Mouse (Mus musculus): ENCODE data around the gene Me3.
A peak's percentile ranks its signal among the peaks of the same experiment; 100 is the strongest.

Gene Me3

DNA sequence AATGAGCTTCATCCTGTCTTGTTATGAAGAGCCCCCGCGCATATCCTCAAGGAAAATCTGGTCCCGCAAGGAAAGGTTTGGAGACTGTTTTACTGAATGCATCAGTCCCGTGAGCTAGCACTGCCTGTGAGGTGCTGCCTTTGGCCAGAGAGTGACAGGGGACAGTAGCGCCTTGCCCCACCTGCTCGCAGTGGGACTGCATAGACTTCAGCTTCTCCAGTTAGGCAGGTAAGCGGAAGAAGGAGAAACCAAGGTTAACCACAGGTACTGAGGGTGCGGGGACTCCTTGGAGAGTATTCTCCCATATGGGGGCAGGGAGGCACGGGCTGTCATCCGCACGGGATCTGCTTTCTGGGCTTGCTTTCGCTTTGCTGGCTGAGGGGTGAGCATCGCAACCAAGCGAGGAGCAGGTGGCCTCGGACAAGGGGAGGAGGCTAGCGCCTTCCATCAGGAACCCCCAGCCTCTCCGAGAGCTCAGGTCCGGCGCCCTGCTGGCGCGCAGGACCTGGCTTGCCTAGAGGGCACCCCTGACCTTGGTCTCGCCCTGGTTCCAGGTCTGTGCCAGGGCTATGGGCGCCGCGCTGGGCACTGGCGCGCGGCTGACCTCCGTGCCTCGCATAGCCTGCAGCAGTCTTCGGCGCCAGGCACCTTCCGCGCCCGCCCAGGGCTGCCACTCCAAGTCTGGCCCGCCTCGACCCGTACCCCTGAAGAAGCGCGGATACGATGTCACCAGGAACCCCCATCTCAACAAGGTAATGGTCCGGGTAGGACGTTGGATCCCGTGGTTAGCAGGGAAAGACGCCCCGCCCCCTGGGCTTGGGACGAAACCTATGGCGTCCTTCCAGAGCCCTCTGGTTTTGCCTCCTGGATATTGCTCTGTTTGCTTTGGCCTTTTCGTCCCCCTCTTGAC is at the start of gene Me3:
Gene Me3, plus strand, starts transcription at position 51 of the 910 bp plus-strand sequence.
- peak; percentile 34 for DNase-seq (ENCODE audit: low spot score)

DNA sequence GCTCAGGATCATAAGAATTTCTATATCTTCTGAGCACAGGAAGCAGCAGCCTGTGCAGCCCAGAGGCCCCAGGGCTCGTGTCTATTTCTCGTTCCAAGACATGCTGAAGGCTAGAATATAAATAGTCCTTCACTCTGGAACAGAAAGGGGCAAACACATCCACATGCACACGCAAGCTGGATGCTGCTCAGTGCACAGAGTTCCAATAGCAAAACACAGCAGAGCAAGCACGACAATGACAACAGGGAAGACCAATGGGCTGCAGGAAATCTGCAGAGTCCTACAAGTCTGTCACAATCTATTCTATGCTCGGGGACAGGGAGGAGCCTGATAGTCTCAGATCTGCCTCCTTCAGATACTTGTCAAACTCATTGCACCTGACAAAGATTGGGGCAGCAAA is 42.2 kb upstream of the Me3 start:
- DNase-seq (ENCODE audit: low spot score) = no peak

DNA sequence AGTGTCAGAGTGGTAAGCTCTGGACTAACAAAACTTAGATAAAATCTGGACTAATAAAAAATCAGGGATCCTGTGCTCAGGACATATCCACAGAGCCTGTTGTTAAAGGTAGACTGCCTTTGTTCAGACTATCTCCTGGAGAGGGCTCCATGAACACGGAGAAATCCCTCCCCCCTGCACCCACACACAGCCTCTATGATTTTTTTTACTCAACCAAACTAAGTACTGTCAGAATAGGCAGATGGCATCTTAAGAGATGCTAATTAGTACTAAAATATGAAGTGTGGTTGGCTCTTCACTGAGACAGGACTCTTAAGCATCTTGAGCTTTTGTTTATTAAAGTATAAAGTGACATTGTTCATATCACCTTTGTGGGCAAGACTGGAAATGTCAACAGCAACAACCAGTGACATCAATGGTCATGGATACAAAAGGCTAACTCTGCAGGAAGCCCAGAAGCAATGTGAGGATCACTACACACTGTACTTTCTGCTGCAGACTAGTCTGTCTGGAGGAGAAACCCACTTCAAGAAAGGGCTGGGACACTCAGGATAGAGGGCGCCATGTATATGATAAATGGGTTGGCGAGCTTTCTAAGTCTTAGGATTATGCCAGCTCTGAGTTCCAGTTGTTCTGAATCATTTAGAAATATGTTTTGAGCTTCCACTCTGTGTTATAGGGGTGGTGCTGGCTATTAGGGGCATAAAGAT is 41.5 kb upstream of the Me3 start:
- DNase-seq (ENCODE audit: low spot score) = no peak

DNA sequence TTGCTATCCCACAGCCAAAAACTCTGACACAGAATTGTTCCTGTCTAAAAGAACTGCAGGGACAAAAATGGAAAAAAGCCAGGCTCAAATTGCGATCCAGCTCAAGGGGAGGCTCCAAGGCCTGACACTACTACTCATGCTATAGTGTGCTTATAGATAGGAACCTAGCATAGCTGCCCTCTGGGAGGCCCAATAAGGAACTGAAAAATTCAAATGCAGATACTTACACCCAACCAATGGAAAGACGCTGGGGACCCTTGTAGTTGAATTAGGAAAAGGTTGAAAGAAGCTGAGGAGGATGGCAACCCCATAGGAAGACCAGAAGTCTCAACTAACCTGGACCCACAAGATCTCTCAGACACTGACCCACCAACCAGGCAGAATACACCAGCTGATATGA is 36.4 kb upstream of the Me3 start:
- no peak for DNase-seq (ENCODE audit: low spot score)

DNA sequence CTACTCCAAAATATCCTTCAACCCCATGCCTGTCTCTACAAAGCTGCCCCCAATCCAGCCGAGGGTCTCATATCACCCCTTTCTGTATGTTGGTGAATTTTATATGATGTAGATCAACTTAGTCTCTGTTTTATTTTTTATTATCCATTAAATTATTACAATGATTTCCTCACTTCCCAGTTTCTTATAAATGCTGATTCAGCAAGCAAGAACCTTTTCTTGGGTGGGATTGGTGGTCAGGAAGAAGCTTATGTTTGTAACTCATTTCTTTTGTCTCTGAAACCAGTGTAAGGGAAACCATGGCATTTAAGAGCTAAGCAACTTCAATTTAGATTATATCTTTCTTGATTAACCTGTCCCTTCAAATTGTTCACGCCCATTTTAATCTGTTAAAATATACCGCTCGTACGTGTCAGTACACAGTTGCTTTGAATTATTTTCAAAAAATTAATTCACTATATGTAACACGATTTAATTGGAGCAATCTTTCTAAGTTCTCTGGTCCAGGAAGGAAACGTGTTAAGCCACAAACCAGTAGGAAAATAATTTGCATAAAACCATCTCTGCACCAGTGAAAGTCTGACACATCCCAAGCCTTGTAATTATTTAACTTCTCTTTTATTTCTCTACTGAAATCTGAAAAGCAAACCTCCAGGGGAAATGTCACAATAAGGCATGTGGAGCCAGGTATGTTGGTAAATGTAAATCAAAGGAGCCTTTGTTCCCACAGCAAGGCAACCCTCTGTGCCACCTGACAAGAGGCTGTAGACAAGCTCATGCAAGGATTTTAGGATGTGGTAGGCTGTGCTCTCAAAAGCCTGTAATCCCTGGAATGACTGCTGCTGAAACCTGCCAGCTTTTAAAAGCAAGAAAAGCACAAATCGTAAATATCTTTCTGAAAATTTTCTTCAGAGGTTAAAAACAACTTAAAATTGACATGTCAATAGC is 26.3 kb upstream of the Me3 start:
- no peak for DNase-seq (ENCODE audit: low spot score)

DNA sequence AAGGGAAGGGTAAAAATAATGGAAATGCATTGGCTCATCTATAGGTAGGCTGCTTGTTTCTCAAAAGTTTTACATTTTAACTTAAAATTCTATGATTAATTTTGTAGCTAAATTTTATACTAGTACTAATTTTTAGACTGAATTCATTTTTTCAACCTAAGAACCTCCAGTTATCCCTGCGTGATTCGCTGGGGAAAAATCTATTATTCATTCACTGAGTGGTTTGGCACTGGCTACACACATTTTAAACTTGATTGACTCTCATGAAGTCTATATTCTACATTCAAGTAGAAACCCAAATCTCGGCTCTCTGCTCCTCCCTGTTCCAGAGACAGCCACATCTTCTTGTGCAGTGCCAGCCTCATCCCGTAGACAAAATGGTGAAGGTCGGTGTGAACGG is 24.9 kb upstream of the Me3 start:
- DNase-seq (ENCODE audit: low spot score) = no peak

DNA sequence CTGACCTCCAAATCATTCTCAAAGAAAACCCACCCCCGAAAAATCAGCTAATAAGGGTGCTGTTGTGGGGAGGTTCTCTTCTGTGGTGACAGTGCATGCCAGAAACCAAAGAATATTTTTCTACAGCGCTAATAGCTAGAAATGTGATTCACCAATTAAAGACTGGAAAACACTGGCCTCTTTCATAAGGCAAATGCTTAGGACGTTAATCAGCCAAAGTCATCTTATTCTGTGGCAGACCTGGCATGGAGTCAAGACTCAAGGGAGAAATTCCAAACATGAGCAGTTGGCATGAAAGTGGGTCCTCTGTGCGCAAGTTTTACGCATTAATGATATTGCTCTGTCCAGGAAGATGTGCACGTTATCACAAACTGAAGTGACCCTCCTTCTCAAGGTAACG is 21.0 kb upstream of the Me3 start:
- DNase-seq (ENCODE audit: low spot score) = no peak

DNA sequence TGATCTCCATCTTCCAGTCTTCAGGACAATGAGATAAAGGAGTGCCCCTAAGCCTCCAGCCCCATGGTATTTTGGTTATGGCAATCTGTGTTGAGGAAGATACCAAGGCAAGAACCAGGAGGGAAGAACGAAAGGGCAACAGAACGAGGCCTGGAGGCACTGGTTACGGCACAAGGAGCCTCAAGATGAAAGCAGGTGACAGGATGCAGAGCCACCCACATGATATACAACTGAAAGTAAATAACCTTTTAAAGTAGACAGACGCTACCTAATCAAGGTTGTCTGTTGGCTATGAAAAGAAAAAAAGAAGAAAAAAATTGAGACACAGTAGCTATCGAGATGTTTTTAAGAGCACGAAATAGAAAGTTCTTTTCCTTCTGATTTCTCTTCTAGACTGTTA is 16.0 kb upstream of the Me3 start:
- no peak for DNase-seq (ENCODE audit: low spot score)

DNA sequence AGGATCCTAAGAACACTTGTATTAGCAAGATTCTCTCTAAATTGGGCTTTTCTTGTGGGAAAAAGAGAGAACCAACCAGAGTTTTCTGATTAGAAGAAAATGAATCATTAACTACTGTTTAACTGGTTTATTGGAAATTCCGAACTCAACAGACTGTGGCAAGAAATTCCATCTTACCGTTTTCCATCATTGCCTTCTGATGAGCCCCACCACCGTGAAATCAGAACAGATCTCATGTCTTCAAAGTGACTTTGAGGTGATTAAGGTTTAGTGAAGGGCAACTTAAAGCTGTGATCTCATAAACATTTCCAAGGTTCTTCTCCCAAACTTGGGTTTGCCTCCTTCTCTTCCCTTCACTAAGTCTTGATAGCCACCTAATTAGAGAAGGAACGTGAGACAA is 8.9 kb upstream of the Me3 start:
- DNase-seq (ENCODE audit: low spot score) = no peak

DNA sequence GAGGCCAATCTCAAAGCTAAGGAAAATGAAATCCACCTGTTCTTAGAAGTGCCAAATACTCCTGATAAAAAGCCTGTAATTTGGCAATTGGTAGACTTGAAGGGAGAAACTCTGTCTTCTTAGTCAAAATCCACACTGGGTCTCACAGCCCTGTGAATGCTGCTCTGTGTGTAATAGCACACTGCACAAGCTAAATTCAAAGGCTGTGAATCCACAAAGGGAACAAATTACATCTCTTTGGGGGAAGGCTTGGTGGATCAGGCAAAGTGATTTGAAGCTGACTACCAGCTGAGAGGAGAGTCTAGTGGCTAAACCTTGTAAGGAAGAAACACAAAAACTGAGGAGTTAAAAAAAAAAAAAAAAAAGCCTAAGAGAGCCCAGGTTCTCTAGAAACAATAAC is 4.8 kb upstream of the Me3 start:
- no peak for DNase-seq (ENCODE audit: low spot score)

DNA sequence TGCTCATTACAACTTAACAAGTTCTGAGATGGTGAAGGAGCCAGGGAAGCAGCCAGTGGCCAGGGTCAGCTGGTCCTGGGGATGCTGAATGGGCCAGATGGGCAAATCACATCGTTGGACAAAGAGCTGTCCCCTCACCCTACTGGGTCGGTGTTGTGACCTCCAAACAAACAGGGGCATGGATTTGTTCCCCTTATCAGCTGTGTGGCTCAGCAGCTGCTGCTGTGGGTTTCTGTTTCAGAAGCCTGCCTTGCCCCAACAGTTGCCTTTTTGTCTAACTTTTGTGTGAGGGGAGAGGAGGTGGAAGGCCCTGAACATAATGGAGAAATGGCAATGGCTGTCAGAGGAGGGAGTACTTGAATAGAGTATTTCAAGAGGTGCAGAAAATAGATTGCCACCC is 4.2 kb upstream of the Me3 start:
- DNase-seq (ENCODE audit: low spot score) = no peak

DNA sequence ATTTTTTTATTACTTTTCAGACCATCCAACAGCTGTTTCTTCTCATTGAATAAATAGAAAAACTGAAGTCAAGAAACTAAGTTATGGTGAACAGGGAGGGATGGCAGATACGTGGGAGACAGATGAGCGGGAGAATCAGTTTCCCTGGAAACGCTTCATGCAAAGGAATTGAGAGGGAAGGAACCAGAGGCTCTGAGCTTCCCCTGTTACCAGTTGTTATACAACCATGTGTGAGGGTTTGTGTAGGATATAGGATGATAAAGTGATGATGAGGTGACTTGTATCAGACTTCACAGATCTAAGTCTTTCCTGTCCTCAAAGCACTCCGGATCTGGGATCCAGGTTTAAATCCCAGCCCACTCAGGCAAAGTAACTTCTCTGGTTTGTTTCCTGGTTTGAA is 3.2 kb upstream of the Me3 start:
- peak; percentile 28 for DNase-seq (ENCODE audit: low spot score)

DNA sequence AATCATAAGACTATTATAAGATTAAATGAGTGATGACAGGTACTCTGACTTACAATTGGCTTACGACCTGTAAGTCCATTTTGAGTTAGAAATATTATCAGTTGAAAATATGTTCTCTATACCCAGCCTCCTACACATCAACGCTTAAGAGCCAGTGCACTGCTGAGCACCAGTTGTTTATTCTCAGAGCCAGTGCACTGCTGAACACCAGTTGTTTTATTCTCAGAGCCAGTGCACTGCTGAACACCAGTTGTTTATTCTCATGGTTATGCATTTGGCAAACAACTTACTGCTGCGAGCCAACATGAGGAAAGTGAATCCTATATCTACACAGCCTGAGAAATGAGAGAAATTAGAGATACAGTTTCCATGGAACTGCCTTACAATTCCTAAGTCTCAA is 2.3 kb upstream of the Me3 start:
- DNase-seq (ENCODE audit: low spot score) = no peak

DNA sequence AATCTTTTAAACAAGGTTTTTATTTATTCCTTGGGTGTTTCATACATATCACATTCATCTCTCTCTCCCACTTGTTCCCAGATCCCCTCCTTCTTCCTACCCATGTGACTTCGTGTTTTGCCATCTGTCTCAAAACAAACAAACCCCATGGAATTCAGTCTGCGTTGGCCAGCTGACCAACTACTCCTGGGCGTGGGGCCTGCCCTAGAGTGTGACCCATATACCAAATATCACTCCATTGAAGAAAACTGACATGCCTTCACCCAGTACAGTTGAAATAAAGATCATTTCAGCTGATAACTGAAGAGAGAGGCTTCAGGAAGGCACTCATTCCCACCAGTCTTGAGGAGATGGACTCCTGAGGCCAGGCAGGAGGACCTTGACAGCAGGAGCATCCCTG is 1.4 kb upstream of the Me3 start:
- no peak for DNase-seq (ENCODE audit: low spot score)

DNA sequence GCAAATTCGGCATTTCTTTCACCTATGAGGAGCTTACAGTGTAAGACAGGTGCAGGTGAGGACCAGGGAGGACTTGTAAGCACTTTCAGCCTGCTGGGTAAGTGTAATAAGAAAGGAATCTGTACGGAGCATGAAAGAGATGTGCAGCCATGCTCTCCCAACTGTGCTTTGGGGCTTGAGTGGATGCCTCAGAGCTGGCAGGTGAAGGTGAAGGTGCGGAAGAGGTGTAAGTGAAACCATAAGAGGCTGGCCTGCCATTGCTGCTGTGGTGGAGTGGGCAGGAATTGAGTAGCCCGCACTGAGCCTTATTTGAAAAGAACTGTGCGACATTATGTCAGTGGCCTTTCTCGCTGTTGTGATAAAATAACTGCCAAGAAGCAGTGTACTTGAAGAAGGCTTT is 8.3 kb downstream of the Me3 start:
- no peak for DNase-seq (ENCODE audit: low spot score)

DNA sequence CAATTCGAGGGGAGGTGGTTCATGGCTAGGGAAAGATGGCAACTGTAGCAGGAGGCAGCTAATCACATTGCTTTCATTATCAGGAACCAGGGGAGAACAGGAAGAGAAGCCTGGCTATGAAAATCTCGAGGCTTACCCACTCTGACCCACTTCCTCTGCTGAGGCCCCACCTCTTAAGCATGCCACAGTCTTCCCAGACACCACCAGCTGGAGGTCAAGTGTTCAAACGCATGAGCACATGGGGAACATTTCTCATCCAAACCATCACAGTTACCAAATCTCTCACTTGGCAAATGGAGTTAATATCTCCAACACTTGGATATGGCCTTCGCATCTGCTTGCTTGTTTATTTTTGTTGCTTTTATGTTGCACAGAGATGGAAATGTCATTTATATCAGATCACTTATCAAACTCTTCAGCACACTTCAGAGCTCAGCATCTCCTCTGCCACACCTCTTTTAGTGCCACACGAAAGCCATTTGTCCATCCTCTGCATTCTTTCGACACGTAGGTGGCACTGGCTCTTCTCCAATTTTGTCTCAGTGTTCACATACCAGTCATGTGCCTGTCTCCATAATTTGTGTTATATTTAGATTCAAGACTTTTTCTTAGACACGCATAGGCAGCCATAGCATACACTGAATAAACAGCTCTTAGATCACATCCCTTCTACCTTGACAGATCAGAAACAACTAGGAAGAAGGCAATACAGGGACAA is 8.9 kb downstream of the Me3 start:
- DNase-seq (ENCODE audit: low spot score) = no peak

DNA sequence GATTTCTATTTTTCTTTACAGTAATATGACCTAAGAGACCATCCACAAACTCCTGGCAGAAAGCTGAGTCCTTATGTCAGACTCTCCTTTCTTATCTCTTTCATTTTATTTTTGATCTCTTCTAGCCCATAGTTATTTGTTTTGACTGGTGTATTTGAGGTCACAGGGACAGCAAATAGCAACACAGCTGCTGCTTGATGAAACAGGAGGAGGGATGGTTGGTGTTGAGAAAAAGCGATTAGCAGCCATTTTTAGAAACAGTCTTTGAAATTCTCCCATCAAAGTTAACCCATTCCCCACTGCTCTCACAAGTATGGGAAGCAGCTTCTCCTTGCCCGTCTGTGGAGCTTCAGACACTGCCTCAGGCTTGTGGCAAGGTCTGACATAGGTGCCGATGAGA is 12.8 kb downstream of the Me3 start:
- no peak for DNase-seq (ENCODE audit: low spot score)

DNA sequence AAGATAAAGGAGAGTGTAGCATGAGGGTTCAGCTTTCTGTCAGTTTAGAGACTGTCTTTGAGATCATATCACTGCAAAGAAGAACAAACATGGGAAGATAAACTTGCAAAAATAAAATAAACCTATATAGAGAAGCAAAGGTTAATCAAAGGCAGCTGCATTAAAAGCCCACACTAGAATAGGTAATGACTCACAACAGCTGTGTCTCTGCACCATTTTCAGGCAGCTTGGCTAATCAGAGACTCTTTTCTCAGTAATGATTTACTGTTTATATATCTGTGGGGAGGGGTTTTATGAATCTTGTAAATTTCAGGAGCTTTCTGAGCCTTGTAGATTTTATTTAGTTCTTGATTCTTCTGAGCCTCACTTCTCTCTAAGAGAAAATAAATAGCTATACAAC is 15.7 kb downstream of the Me3 start:
- no peak for DNase-seq (ENCODE audit: low spot score)

DNA sequence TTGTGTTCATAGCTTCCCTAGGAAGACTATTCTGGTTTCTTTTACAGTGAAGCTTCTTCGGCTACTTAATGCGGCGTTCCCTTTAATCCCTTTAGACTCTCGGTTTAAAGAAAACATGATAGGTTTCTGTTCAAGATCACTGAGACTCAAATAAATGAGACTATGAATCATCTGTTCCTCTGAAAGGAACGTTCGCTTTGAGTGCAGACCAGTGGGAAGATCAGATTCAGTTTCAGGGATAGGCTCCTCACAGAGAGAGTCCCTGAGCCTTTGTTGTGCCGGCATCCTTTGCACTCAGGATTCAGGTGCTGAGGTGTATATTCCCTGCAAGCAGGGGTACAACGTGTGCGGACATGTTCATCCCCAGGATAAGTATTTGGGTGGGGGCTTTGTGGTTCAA is 25.0 kb downstream of the Me3 start:
- DNase-seq (ENCODE audit: low spot score) = no peak

DNA sequence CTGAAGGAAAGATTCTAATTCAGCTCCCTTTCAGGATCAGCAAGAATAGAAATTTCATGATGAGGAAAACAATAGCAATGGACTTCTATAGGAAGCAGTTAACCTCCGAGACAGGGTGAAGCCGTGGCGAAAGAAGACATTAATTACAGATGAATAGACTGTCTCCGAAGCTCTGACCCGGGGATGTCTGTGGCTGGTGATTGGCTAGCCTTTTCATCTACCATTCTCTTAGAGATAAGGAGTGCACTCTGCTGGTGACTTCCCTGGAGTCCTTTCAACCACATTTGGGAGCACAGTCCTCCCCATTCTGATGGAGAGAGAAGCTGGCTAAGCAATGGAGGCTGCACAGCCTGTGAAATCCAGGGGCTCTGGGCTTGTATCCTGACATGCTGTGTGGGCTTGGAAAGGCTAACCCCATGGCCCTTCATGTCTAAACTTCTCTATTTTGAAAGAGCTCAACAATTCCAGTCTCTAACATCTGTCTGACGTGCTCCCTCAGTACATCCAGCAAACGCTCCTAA is 25.6 kb downstream of the Me3 start:
- no peak for DNase-seq (ENCODE audit: low spot score)

DNA sequence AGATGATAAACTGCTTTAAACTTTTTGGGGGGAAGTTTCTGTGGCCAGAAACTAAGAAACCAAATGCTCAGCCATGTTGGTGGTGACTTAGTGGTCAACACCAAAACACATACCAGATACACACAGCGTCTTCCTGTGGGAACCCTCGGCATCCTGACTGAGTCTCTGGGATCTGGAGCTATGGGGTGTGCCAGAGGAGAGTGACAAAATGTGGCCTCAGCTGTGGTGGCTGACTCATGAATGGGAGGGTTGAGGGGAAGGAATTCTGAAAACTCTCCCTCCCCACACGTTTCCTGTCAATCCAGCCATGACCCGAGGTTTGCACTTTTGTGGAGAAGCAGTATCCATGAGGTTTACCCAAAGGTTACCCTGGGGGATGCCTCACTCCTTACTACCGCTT is 32.0 kb downstream of the Me3 start:
- DNase-seq (ENCODE audit: low spot score) = no peak

DNA sequence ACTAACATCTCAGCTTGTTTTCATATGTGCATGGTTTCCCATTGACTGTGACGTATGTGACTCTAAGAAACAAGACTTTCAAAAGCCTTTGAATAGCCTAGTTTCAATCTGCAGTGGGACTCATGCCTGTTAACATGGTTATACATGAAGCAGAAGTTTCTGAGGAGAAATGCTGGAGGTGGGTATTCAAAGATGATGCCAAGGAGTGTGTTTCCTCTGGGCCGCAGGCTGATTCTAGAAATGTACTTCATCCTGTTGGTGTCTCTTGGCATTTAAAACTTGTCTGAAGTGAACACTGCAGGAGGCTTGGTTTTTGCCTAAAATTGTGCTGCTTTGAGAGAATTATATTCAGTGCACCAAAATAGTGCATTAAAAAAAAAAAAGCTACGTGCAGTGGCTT is 34.2 kb downstream of the Me3 start:
- DNase-seq (ENCODE audit: low spot score) = no peak
